Mouse (Mus musculus) bone marrow, adult 2 months (tissue): ENCODE results near the gene Cldn7.

Source experiments
- CTCF ChIP-seq: fragments of 200-500 bp; IDR thresholded peaks from 2 replicates; pipeline ENCODE4 v1.5.1; 2011; ENCODE audit warnings: low read length, control low read depth; ENCODE audit not compliant: control insufficient read depth, insufficient read depth
- POLR2A ChIP-seq: fragments of 200-500 bp; IDR thresholded peaks from 2 replicates; pipeline ENCODE4 v1.6.1; 2011; ENCODE audit warnings: low read depth, mild to moderate bottlenecking, control low read depth, low read length, borderline replicate concordance; ENCODE audit not compliant: control insufficient read depth

GRCm38 (mm10) chr11:69990850-69991691, 26.5 kb downstream of the Cldn7 start, which contains the start of gene Gabarap:
- TF ChIP-seq CTCF (no peak), POLR2A (peak; percentile 73)
